Mouse (Mus musculus) midbrain, embryonic 15.5 days (tissue): Measurements from ENCODE around the gene Slc25a25. TPM values are rescaled to one million over a fixed set of nuclear protein-coding genes. Genes with fewer than 3 reads are reported as not detected.
"Not testable (repeated sequence)": the region's sequence is repeated elsewhere in the genome, so short reads cannot be mapped to it uniquely, and the experiment has no call there.

Source experiments
- ATAC-seq: fragments of 200-750 bp; cut with Nextera tagmentation; replicated peaks from 2 replicates; pipeline ENCODE4 v1.8.0; 2017; ENCODE audit warnings: moderate TSS enrichment
- H3K27ac ChIP-seq: fragments of 300-500 bp; sonication (generic); 2 replicates; pipeline ENCODE4 v1.5.1; 2015; ENCODE audit warnings: mild to moderate bottlenecking, inconsistent platforms
- H3K27me3 ChIP-seq: fragments of 300-500 bp; sonication (generic); replicated peaks from 2 replicates; pipeline ENCODE4 v1.6.1; 2015; ENCODE audit warnings: inconsistent platforms
- H3K36me3 ChIP-seq: fragments of 300-500 bp; sonication (generic); replicated peaks from 2 replicates; pipeline ENCODE4 v1.6.1; 2015; ENCODE audit warnings: inconsistent platforms
- H3K4me1 ChIP-seq: fragments of 300-500 bp; sonication (generic); 2 replicates; pipeline ENCODE4 v1.6.1; 2015; ENCODE audit warnings: inconsistent platforms
- H3K4me2 ChIP-seq: fragments of 300-500 bp; sonication (generic); 2 replicates; pipeline ENCODE4 v1.6.1; 2015; ENCODE audit warnings: inconsistent platforms, mild to moderate bottlenecking, moderate library complexity
- H3K4me3 ChIP-seq: fragments of 300-500 bp; sonication (generic); 2 replicates; pipeline ENCODE4 v1.5.1; 2015; ENCODE audit warnings: mild to moderate bottlenecking, inconsistent platforms
- H3K9ac ChIP-seq: fragments of 300-500 bp; sonication (generic); 2 replicates; pipeline ENCODE4 v1.6.1; 2015; ENCODE audit warnings: mild to moderate bottlenecking, inconsistent platforms
- H3K9me3 ChIP-seq: fragments of 300-500 bp; sonication (generic); 2 replicates; pipeline ENCODE4 v1.6.1; 2016; ENCODE audit warnings: inconsistent platforms
- WGBS: fragments of 180-500 bp; shearing (Covaris S2); methylation state at CpG from one replicate; pipeline ENCODE4 v1.1.7; 2015; ENCODE audit warnings: mixed read lengths; 5-methylcytosine and 5-hydroxymethylcytosine counted together
- polyA plus RNA-seq: library from polyadenylated mRNA; unstranded; fragments of >200 nt; fragmentation: Nextera tagmentation; extraction: Ambion mirVana; gene quantifications from 2 replicates; pipeline ENCODE4 v1.2.1, GENCODE M21; 2015

The Slc25a25 gene
- polyA plus RNA-seq, 1 experiment from 2014 or later: 60.1 TPM

GRCm38 (mm10) chr2:32485751-32486150 is 34.5 kb upstream of the Slc25a25 start:
- no peak overlapping the region for H3K4me2 ChIP-seq
- no peak for ATAC-seq
- no peaks in the 10 kb centered on the region for H3K9me3 ChIP-seq
- no peaks in the 10 kb centered on the region for H3K36me3 ChIP-seq
- H3K9ac ChIP-seq: no peak overlapping the region
- no peaks in the 10 kb centered on the region for H3K27me3 ChIP-seq
- WGBS: 88% methylated on average over 4 of the region's 4 CpGs
- no peaks in the 10 kb centered on the region for H3K4me1 ChIP-seq
- H3K4me3 ChIP-seq: no peak overlapping the region
- no peak overlapping the region for H3K27ac ChIP-seq

- Histone ChIP-seq H3K9me3 (no peaks in the 10 kb centered on the region), H3K4me3 (no peak overlapping the region), H3K4me2 (no peak overlapping the region), H3K9ac (no peak overlapping the region), H3K27ac (no peak overlapping the region), H3K27me3 (no peaks in the 10 kb centered on the region), H3K36me3 (no peaks in the 10 kb centered on the region), H3K4me1 (no peaks in the 10 kb centered on the region)
- WGBS: 85% methylated on average over 6 of the region's 6 CpGs
- no peak for ATAC-seq
Measured at GRCm38 (mm10) chr2:32484933-32485332, 33.7 kb upstream of the Slc25a25 start.

GRCm38 (mm10) chr2:32483179-32483875 is 32.1 kb upstream of the Slc25a25 start:
- Histone ChIP-seq H3K4me2 (no peak overlapping the region), H3K36me3 (no peaks in the 10 kb centered on the region), H3K27me3 (no peaks in the 10 kb centered on the region), H3K9ac (no peak overlapping the region), H3K4me3 (no peak overlapping the region), H3K27ac (no peak overlapping the region), H3K4me1 (no peaks in the 10 kb centered on the region), H3K9me3 (no peaks in the 10 kb centered on the region)
- 73% methylated on average over 9 of the region's 9 CpGs for WGBS
- ATAC-seq: no peak

- no peak overlapping the region for H3K27ac ChIP-seq
- no peaks in the 10 kb centered on the region for H3K4me1 ChIP-seq
- no peak overlapping the region for H3K4me2 ChIP-seq
- ATAC-seq: no peak
- no peak overlapping the region for H3K9ac ChIP-seq
- no peaks in the 10 kb centered on the region for H3K27me3 ChIP-seq
- 90% methylated on average over 8 of the region's 8 CpGs for WGBS
- no peaks in the 10 kb centered on the region for H3K9me3 ChIP-seq
- no peaks in the 10 kb centered on the region for H3K36me3 ChIP-seq
- no peak overlapping the region for H3K4me3 ChIP-seq
Measured at GRCm38 (mm10) chr2:32482351-32482750, 31.1 kb upstream of the Slc25a25 start.

- not testable (repeated sequence) for H3K9me3 ChIP-seq, ATAC-seq, H3K4me3 ChIP-seq, H3K36me3 ChIP-seq, H3K4me2 ChIP-seq, H3K9ac ChIP-seq, H3K4me1 ChIP-seq, H3K27me3 ChIP-seq, H3K27ac ChIP-seq
- WGBS: 94% methylated on average over 7 of the region's 9 CpGs
Measured at GRCm38 (mm10) chr2:32475361-32475760, 24.1 kb upstream of the Slc25a25 start.

- no peak for ATAC-seq
- H3K4me1 ChIP-seq: no peaks in the 10 kb centered on the region
- WGBS: 82% methylated on average over 6 of the region's 6 CpGs
- no peak overlapping the region for H3K9ac ChIP-seq
- no peak overlapping the region for H3K27ac ChIP-seq
- no peaks in the 10 kb centered on the region for H3K27me3 ChIP-seq
- no peak overlapping the region for H3K4me2 ChIP-seq
- no peaks in the 10 kb centered on the region for H3K9me3 ChIP-seq
- H3K36me3 ChIP-seq: no peaks in the 10 kb centered on the region
- H3K4me3 ChIP-seq: no peak overlapping the region
Measured at GRCm38 (mm10) chr2:32471681-32472061, 20.4 kb upstream of the Slc25a25 start.

GRCm38 (mm10) chr2:32471001-32471680 is 19.9 kb upstream of the Slc25a25 start:
- 90% methylated on average over 6 of the region's 6 CpGs for WGBS

GRCm38 (mm10) chr2:32464212-32464891 is 13.1 kb upstream of the Slc25a25 start:
- no peak overlapping the region for H3K9ac ChIP-seq
- H3K27ac ChIP-seq: no peak overlapping the region
- no peak overlapping the region for H3K4me3 ChIP-seq
- H3K36me3 ChIP-seq: no peaks in the 10 kb centered on the region
- no peak overlapping the region for H3K4me2 ChIP-seq
- 79% methylated on average over 6 of the region's 6 CpGs for WGBS
- no peaks in the 10 kb centered on the region for H3K4me1 ChIP-seq
- no peaks in the 10 kb centered on the region for H3K9me3 ChIP-seq
- no peaks in the 10 kb centered on the region for H3K27me3 ChIP-seq
- no peak for ATAC-seq

More at GRCm38 (mm10) chr2:32471001-32471680, 19.9 kb upstream of the Slc25a25 start:
- Histone ChIP-seq H3K27me3 (no peaks in the 10 kb centered on the region), H3K4me2 (no peak overlapping the region), H3K36me3 (no peaks in the 10 kb centered on the region), H3K4me3 (no peak overlapping the region), H3K9me3 (no peaks in the 10 kb centered on the region), H3K27ac (no peak overlapping the region), H3K4me1 (no peaks in the 10 kb centered on the region), H3K9ac (no peak overlapping the region)
- no peak for ATAC-seq

- Histone ChIP-seq H3K27me3 (no peaks in the 10 kb centered on the region), H3K36me3 (no peaks in the 10 kb centered on the region), H3K9me3 (no peaks in the 10 kb centered on the region), H3K4me1 (no peaks in the 10 kb centered on the region), H3K4me2 (no peak overlapping the region), H3K9ac (no peak overlapping the region), H3K27ac (no peak overlapping the region), H3K4me3 (no peak overlapping the region)
- WGBS: 70% methylated on average over 2 of the region's 2 CpGs
- no peak for ATAC-seq
Measured at GRCm38 (mm10) chr2:32463773-32464172, 12.5 kb upstream of the Slc25a25 start.

- WGBS: 98% methylated on average over 2 of the region's 2 CpGs
- H3K27ac ChIP-seq: no peak overlapping the region
- no peaks in the 10 kb centered on the region for H3K4me1 ChIP-seq
- H3K4me2 ChIP-seq: no peak overlapping the region
- H3K9me3 ChIP-seq: no peaks in the 10 kb centered on the region
- H3K4me3 ChIP-seq: no peak overlapping the region
- H3K27me3 ChIP-seq: no peaks in the 10 kb centered on the region
- H3K36me3 ChIP-seq: no peaks in the 10 kb centered on the region
- ATAC-seq: no peak
- no peak overlapping the region for H3K9ac ChIP-seq
Measured at GRCm38 (mm10) chr2:32459657-32460056, 8.4 kb upstream of the Slc25a25 start.

GRCm38 (mm10) chr2:32458300-32458699 is 7.1 kb upstream of the Slc25a25 start:
- H3K27me3 ChIP-seq: no peaks in the 10 kb centered on the region
- 0 out of 2 replicates have a peak, but pooled peaks cover 9% of the 10 kb centered on the region for H3K4me1 ChIP-seq
- no peak overlapping the region for H3K4me3 ChIP-seq
- no peak overlapping the region for H3K9ac ChIP-seq
- no peak overlapping the region for H3K4me2 ChIP-seq
- no peaks in the 10 kb centered on the region for H3K36me3 ChIP-seq
- H3K9me3 ChIP-seq: no peaks in the 10 kb centered on the region
- ATAC-seq: no peak
- no peak overlapping the region for H3K27ac ChIP-seq
- WGBS: 85% methylated on average over 2 of the region's 2 CpGs

GRCm38 (mm10) chr2:32455101-32455500 is 3.9 kb upstream of the Slc25a25 start:
- Histone ChIP-seq H3K9me3 (no peaks in the 10 kb centered on the region), H3K36me3 (no peaks in the 10 kb centered on the region), H3K27me3 (no peaks in the 10 kb centered on the region), H3K4me1 (peaks cover 28% of the 10 kb centered on the region), H3K4me2 (no peak overlapping the region), H3K9ac (no peak overlapping the region), H3K27ac (no peak overlapping the region), H3K4me3 (no peak overlapping the region)
- no peak for ATAC-seq
- 93% methylated on average over 8 of the region's 8 CpGs for WGBS
